Mouse (Mus musculus): ENCODE results near the gene Inafm2.

Gene Inafm2

DNA sequence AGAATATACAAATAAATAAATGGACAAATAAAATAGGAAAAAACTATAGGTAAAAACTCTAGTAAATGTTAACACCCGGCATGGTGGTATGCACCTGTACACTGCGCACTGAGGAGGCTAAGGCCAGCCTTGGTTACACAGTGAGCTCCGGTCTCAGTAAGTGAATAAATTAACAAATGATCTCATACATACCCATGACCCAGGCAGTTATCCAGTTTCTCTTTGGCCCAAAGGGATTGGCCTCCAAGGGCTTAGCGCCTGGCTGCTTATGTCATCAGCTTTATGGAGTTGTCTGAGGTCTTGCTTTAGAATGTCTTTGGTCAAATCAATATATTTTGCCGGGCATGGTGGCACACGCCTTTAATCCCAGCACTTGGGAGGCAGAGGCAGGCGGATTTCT, 38.1 kb downstream of the Inafm2 start:
- DNase-seq: no peak

DNA sequence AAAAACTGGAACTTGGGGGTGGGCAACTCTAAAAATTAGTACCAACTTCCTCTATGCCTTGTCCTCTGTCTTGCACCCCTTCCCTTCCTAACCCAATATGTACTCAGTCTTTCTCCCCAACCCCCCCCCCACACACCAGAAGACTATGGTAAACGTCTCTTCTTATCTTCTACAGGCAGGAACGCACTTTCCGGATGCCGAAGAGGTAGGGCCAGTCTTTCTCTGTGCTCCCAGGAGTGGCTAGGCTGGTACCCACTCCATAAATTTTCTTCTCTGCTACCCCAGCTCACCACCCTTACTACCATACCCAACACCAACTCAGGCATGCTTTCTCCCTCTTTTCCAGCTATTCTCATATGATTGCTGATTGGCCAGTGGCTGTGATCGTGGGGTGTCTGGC, 41.0 kb downstream of the Inafm2 start:
- DNase-seq: no peak

- DNase-seq: no peak
Observed at GRCm38 (mm10) chr2:118789501-118789900, 43.9 kb downstream of the Inafm2 start.

- DNase-seq: no peak
Observed at GRCm38 (mm10) chr2:118790221-118790550, 44.6 kb downstream of the Inafm2 start.

GRCm38 (mm10) chr2:118790551-118791525, 45.3 kb downstream of the Inafm2 start:
- DNase-seq: peak; percentile 33 to 35

- no peak for DNase-seq
Observed at GRCm38 (mm10) chr2:118791591-118792258, 46.2 kb downstream of the Inafm2 start.

DNA sequence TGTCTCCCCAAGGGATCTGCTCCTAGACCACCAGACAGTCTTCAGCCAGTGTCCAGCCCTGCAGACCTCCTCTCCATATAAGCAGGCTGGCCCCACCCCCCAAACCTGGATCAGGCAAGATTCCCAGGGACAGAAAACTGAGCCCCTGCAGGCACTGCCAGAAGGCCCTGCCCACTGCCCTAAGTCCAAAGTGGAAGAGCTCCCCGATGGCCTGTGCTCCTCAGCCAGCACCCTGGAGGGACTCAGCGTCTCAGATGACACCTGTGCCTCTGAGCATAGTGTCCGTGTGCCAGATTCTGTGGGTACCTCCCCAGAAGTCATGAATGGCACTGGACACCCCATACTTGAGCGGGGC, 46.7 kb downstream of the Inafm2 start:
- no peak for DNase-seq

GRCm38 (mm10) chr2:118793636-118794035, 48.1 kb downstream of the Inafm2 start:
- DNase-seq: no peak
